ENCODE assay signal across 15 mouse cellular contexts in the genomic region with DNA sequence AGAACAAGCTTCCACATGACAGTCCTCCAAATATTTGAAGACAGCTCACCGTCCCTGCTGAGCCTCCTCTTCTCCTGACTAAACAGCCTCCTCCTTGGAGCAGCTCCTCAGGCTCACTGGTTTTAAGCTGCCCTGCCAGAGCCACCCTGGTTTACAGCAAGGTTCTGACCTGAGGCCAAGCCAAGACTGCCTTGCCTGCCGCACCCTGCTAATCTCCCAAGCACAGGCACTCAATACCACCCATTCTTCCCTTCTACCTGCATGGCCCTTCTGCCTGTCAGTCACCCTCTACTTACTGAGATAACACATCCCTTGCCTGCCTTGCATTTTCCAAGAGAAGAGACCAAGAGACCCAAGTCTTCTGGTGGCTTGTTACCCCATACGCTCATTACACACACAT. TPM values are rescaled to one million over a fixed set of nuclear protein-coding genes. Genes with fewer than 3 reads are reported as not detected.
DNase-seq lines count a peak whose midpoint lies in the region; ATAC-seq and TF ChIP-seq lines count a peak whose summit lies in the region.
"Had no signal": no experiment of that assay in that cellular context is flagged by ENCODE, and none has a peak within 500 bp of the region (broad histone marks: within the 10 kb centered on the region; RNA-seq: fewer than 3 reads in every experiment).

No protein-coding gene starts in this region.

- no peak for DNase-seq in forebrain, postnatal 0 days
- no peak for DNase-seq in layer of hippocampus, adult 9-10 months (ENCODE audit: low spot score)
- DNase-seq: cerebellum, adult 2 months; heart, adult 2 months had no signal

- no peak for TF ChIP-seq CTCF in intestine, postnatal 0 days (IDR thresholded peaks at IDR 0.05; ENCODE audit: low read depth)
- TF ChIP-seq CTCF in forebrain, postnatal 0 days (IDR thresholded peaks at IDR 0.05; ENCODE audit: low read depth) = no peak

- WGBS in intestine, embryonic 15.5 days = 51% methylated on average over 3 of the region's 3 CpGs
- WGBS in intestine, postnatal 0 days = 51% methylated on average over 3 of the region's 3 CpGs
- 33% methylated on average over 3 of the region's 3 CpGs for WGBS in liver, embryonic 15.5 days (ENCODE audit: insufficient replicate concordance)
- 60% methylated on average over 3 of the region's 3 CpGs for WGBS in stomach, embryonic 16.5 days
- WGBS in forebrain, postnatal 0 days = 68% methylated on average over 3 of the region's 3 CpGs

- no peaks in the 10 kb centered on the region for H3K4me1 ChIP-seq in intestine, embryonic 15.5 days (replicated peaks)
- no peaks in the 10 kb centered on the region for H3K4me1 ChIP-seq in intestine, postnatal 0 days (replicated peaks; ENCODE audit: control insufficient read depth, insufficient read depth, low read length)
- peaks cover 46% of the 10 kb centered on the region for H3K4me1 ChIP-seq in liver, embryonic 15.5 days (replicated peaks)
- H3K4me1 ChIP-seq in stomach, embryonic 16.5 days (ENCODE audit: control insufficient read depth, insufficient read depth, low read length) = peaks cover 6% of the 10 kb centered on the region; the same call in 1 of the 2 replicates
- peaks cover 6% of the 10 kb centered on the region; the same call in 1 of the 2 replicates for H3K4me1 ChIP-seq in forebrain, postnatal 0 days (ENCODE audit: insufficient read depth)

- no peak overlapping the region for H3K27ac ChIP-seq in intestine, embryonic 15.5 days
- H3K27ac ChIP-seq in intestine, postnatal 0 days (ENCODE audit: low read depth, low read length) = no peak overlapping the region
- peak overlapping the region; percentile 87 for H3K27ac ChIP-seq in liver, embryonic 15.5 days (replicated peaks)
- H3K27ac ChIP-seq in stomach, embryonic 16.5 days (ENCODE audit: low read length) = no peak overlapping the region
- H3K27ac ChIP-seq in forebrain, postnatal 0 days (ENCODE audit: low read depth, low read length) = no peak overlapping the region
- H3K27ac ChIP-seq: embryonic facial prominence, embryonic 12.5 days; heart, adult 2 months; hindbrain, embryonic 14.5 days; kidney, embryonic 15.5 days; macrophage had no signal

- H3K4me3 ChIP-seq in intestine, embryonic 15.5 days (replicated peaks) = no peak overlapping the region
- H3K4me3 ChIP-seq in intestine, postnatal 0 days (ENCODE audit: low read depth, low read length) = no peak overlapping the region
- H3K4me3 ChIP-seq in liver, embryonic 15.5 days (replicated peaks) = peak overlapping the region; percentile 55
- no peak overlapping the region for H3K4me3 ChIP-seq in stomach, embryonic 16.5 days (replicated peaks; ENCODE audit: low read length)
- H3K4me3 ChIP-seq in forebrain, postnatal 0 days (ENCODE audit: low read depth, low read length) = no peak overlapping the region
- H3K4me3 ChIP-seq: embryonic facial prominence, embryonic 12.5 days; heart, adult 2 months; kidney, embryonic 15.5 days had no signal

- no peak overlapping the region for H3K9ac ChIP-seq in intestine, embryonic 15.5 days
- no peak overlapping the region for H3K9ac ChIP-seq in intestine, postnatal 0 days (ENCODE audit: low read depth, low read length)
- H3K9ac ChIP-seq in liver, embryonic 15.5 days = peak overlapping the region; percentile 56; the same call in 1 of the 2 replicates
- 0 out of 2 replicates have a peak overlapping the region, but pooled peaks have one; percentile 31 for H3K9ac ChIP-seq in stomach, embryonic 16.5 days (ENCODE audit: low read length)
- H3K9ac ChIP-seq in forebrain, postnatal 0 days = no peak overlapping the region
- H3K9ac ChIP-seq: embryonic facial prominence, embryonic 12.5 days; hindbrain, embryonic 14.5 days; kidney, embryonic 15.5 days had no signal

- H3K4me2 ChIP-seq in intestine, embryonic 15.5 days (replicated peaks) = no peak overlapping the region
- H3K4me2 ChIP-seq in intestine, postnatal 0 days (replicated peaks; ENCODE audit: low read depth) = no peak overlapping the region
- peak overlapping the region; percentile 68 for H3K4me2 ChIP-seq in liver, embryonic 15.5 days
- H3K4me2 ChIP-seq in stomach, embryonic 16.5 days (ENCODE audit: low read depth, low read length) = no peak overlapping the region
- no peak overlapping the region for H3K4me2 ChIP-seq in forebrain, postnatal 0 days (ENCODE audit: low read depth)
- H3K4me2 ChIP-seq: embryonic facial prominence, embryonic 12.5 days; hindbrain, embryonic 14.5 days; kidney, embryonic 15.5 days had no signal

- H3K9me3 ChIP-seq in intestine, embryonic 15.5 days = no peaks in the 10 kb centered on the region
- H3K9me3 ChIP-seq in intestine, postnatal 0 days (ENCODE audit: control insufficient read depth) = no peaks in the 10 kb centered on the region
- H3K9me3 ChIP-seq in liver, embryonic 15.5 days (replicated peaks) = no peaks in the 10 kb centered on the region
- no peaks in the 10 kb centered on the region for H3K9me3 ChIP-seq in stomach, embryonic 16.5 days (replicated peaks; ENCODE audit: control insufficient read depth, low read length)
- no peaks in the 10 kb centered on the region for H3K9me3 ChIP-seq in forebrain, postnatal 0 days (ENCODE audit: low read length)
- H3K9me3 ChIP-seq: embryonic facial prominence, embryonic 12.5 days; kidney, embryonic 15.5 days had no signal

- H3K27me3 ChIP-seq in intestine, embryonic 15.5 days (replicated peaks) = no peaks in the 10 kb centered on the region
- H3K27me3 ChIP-seq in intestine, postnatal 0 days (replicated peaks; ENCODE audit: control insufficient read depth, insufficient read depth, low read length) = no peaks in the 10 kb centered on the region
- peaks cover 38% of the 10 kb centered on the region for H3K27me3 ChIP-seq in liver, embryonic 15.5 days
- H3K27me3 ChIP-seq in stomach, embryonic 16.5 days (ENCODE audit: control insufficient read depth, insufficient read depth, low read length) = no peaks in the 10 kb centered on the region
- no peaks in the 10 kb centered on the region for H3K27me3 ChIP-seq in forebrain, postnatal 0 days (ENCODE audit: insufficient read depth, low read length)
- H3K27me3 ChIP-seq: embryonic facial prominence, embryonic 12.5 days; kidney, embryonic 15.5 days had no signal

- 0 out of 2 replicates have a peak, but pooled peaks have one; percentile 28 for ATAC-seq in intestine, embryonic 15.5 days
- ATAC-seq in intestine, postnatal 0 days = no peak
- peak; percentile 87 for ATAC-seq in erythroblast, adult 5-6 weeks (replicated peaks; ENCODE audit: low FRiP score, poor library complexity, severe bottlenecking)
- ATAC-seq in liver, embryonic 15.5 days (ENCODE audit: insufficient read depth) = peak; percentile 95
- no peak for ATAC-seq in stomach, embryonic 16.5 days (ENCODE audit: insufficient read depth, low FRiP score)
- no peak for ATAC-seq in forebrain, postnatal 0 days

- H3K36me3 ChIP-seq in intestine, embryonic 15.5 days = no peaks in the 10 kb centered on the region
- no peaks in the 10 kb centered on the region for H3K36me3 ChIP-seq in intestine, postnatal 0 days (ENCODE audit: control insufficient read depth, insufficient read depth)
- H3K36me3 ChIP-seq in liver, embryonic 15.5 days (replicated peaks) = no peaks in the 10 kb centered on the region
- H3K36me3 ChIP-seq in stomach, embryonic 16.5 days (ENCODE audit: control insufficient read depth, insufficient read depth, low read length) = no peaks in the 10 kb centered on the region
- H3K36me3 ChIP-seq in forebrain, postnatal 0 days (ENCODE audit: insufficient read depth) = peaks cover 15% of the 10 kb centered on the region

RNA-seq across cellular contexts. Expression of gene Cacna1g, which starts 17.7 kb away (rescaled TPM):
- polyA plus RNA-seq in intestine, embryonic 15.5 days (2015; fragmentation: Nextera tagmentation; extraction: Ambion mirVana) = 5.2 and 7.9 TPM in 2 replicates
- 1.2 and 1.4 TPM in 2 replicates for polyA plus RNA-seq in intestine, postnatal 0 days (2015; fragmentation: Nextera tagmentation; extraction: Ambion mirVana)
- 109 and 122 TPM in 2 replicates for total RNA-seq in erythroblast, adult 5-6 weeks (2015; ENCODE audit: low replicate concordance)
- total RNA-seq in erythroblast, adult 5-6 weeks (2017; ENCODE audit: low replicate concordance) = 78.9 and 102 TPM in 2 replicates
- polyA plus RNA-seq in liver, embryonic 15.5 days (2015; fragmentation: Nextera tagmentation; extraction: Ambion mirVana) = 2.3 and 2.7 TPM in 2 replicates
- polyA plus RNA-seq in stomach, embryonic 16.5 days (2015; fragmentation: Nextera tagmentation; extraction: Ambion mirVana) = 7.9 and 8.5 TPM in 2 replicates
- total RNA-seq in forebrain, postnatal 0 days (2014; rRNA removed) = 47.1 and 62.9 TPM in 2 replicates
- polyA plus RNA-seq in forebrain, postnatal 0 days (2015; fragmentation: Nextera tagmentation; extraction: Ambion mirVana) = 5.3 and 5.8 TPM in 2 replicates
- polyA plus RNA-seq: macrophage had no signal

RNA-seq across cellular contexts. Expression of gene Spata20, which starts 29.6 kb away (rescaled TPM):
- 0.06 TPM in 1 of 2 replicates, not detected in the other for polyA plus RNA-seq in intestine, embryonic 15.5 days (2015; fragmentation: Nextera tagmentation; extraction: Ambion mirVana)
- not detected in 2 replicates for polyA plus RNA-seq in intestine, postnatal 0 days (2015; fragmentation: Nextera tagmentation; extraction: Ambion mirVana)
- not detected in 2 replicates for total RNA-seq in erythroblast, adult 5-6 weeks (2015; ENCODE audit: low replicate concordance)
- not detected in 2 replicates for total RNA-seq in erythroblast, adult 5-6 weeks (2017; ENCODE audit: low replicate concordance)
- polyA plus RNA-seq in liver, embryonic 15.5 days (2015; fragmentation: Nextera tagmentation; extraction: Ambion mirVana) = not detected in 2 replicates
- 0.22 and 0.29 TPM in 2 replicates for polyA plus RNA-seq in stomach, embryonic 16.5 days (2015; fragmentation: Nextera tagmentation; extraction: Ambion mirVana)
- total RNA-seq in forebrain, postnatal 0 days (2014; rRNA removed) = 0.92 and 3.1 TPM in 2 replicates
- polyA plus RNA-seq in forebrain, postnatal 0 days (2015; fragmentation: Nextera tagmentation; extraction: Ambion mirVana) = 0.99 and 2.3 TPM in 2 replicates
- total RNA-seq: adrenal gland, postnatal 14 days had no signal
- polyA plus RNA-seq: macrophage; small intestine, adult 2 months had no signal

RNA-seq across cellular contexts. Expression of gene Epn3, which starts 43.4 kb away (rescaled TPM):
- 2.1 and 3.3 TPM in 2 replicates for polyA plus RNA-seq in intestine, embryonic 15.5 days (2015; fragmentation: Nextera tagmentation; extraction: Ambion mirVana)
- polyA plus RNA-seq in intestine, postnatal 0 days (2015; fragmentation: Nextera tagmentation; extraction: Ambion mirVana) = 0.55 and 1.0 TPM in 2 replicates
- total RNA-seq in erythroblast, adult 5-6 weeks (2015; ENCODE audit: low replicate concordance) = not detected in 2 replicates
- not detected in 2 replicates for total RNA-seq in erythroblast, adult 5-6 weeks (2017; ENCODE audit: low replicate concordance)
- polyA plus RNA-seq in liver, embryonic 15.5 days (2015; fragmentation: Nextera tagmentation; extraction: Ambion mirVana) = 0.09 and 0.15 TPM in 2 replicates
- polyA plus RNA-seq in stomach, embryonic 16.5 days (2015; fragmentation: Nextera tagmentation; extraction: Ambion mirVana) = 17.0 and 21.1 TPM in 2 replicates
- total RNA-seq in forebrain, postnatal 0 days (2014; rRNA removed) = 2.0 and 2.5 TPM in 2 replicates
- 0.96 and 1.4 TPM in 2 replicates for polyA plus RNA-seq in forebrain, postnatal 0 days (2015; fragmentation: Nextera tagmentation; extraction: Ambion mirVana)
- polyA plus RNA-seq: macrophage had no signal

Comparison
In these comparisons a context has a peak if more than half of its experiments do, and no peak if none do; other contexts are left out.
1. ATAC-seq: peak in intestine, embryonic 15.5 days (single experiment), erythroblast, adult 5-6 weeks (single experiment) and liver, embryonic 15.5 days (single experiment); none in intestine, postnatal 0 days (single experiment), stomach, embryonic 16.5 days (single experiment) and forebrain, postnatal 0 days (single experiment).
2. H3K9ac ChIP-seq: peak in liver, embryonic 15.5 days (single experiment) and stomach, embryonic 16.5 days (single experiment); none in intestine, embryonic 15.5 days (single experiment), intestine, postnatal 0 days (single experiment) and forebrain, postnatal 0 days (single experiment).